Mouse (Mus musculus) liver, adult 2 months (tissue): Measurements from ENCODE around the gene Robo1.

Experiments
- CTCF ChIP-seq: fragments of 200-500 bp; IDR thresholded peaks from 2 replicates; pipeline ENCODE4 v1.5.1; 2011; ENCODE audit warnings: low read depth, low read length, control low read depth
- POLR2A ChIP-seq: fragments of 200-500 bp; IDR thresholded peaks from 2 replicates; pipeline ENCODE4 v1.6.1; 2011; ENCODE audit warnings: low read length, control low read depth; ENCODE audit not compliant: insufficient read depth; ENCODE audit errors: extremely low read depth

DNA sequence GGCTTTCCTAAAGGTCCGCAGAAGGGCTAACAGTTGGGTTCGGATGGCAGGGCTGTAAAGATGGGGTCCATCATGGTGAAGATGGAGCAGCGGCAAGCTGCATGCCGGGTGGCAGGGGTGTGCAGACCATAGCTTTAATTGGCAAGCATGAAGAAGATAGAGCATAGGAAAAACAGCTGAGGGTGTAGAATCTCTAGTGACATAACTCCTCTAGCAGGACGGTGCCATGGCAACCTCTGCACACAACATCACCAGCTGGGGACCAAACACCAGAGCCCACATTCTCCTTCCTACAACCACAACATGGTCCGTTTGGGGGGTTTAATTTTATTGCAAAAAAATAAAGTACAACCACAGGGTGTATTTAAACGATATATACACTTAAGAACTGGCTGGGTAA lies 432.1 kb downstream of the Robo1 start:
- TF ChIP-seq CTCF, result no peak
- no peak for TF ChIP-seq POLR2A
